Mouse (Mus musculus) heart, embryonic 11.5 days (tissue): ENCODE measurements around the gene Gramd1a. TPM values are rescaled to one million over a fixed set of nuclear protein-coding genes. Genes with fewer than 3 reads are reported as not detected.

Source experiments
- ATAC-seq: fragments of 200-750 bp; cut with Nextera tagmentation; replicated peaks from 2 replicates; pipeline ENCODE4 v1.8.0; 2017; ENCODE audit warnings: moderate library complexity; ENCODE audit not compliant: insufficient number of reproducible peaks, low FRiP score, low TSS enrichment
- H3K27ac ChIP-seq: fragments of 300-500 bp; sonication (generic); 2 replicates; pipeline ENCODE4 v1.5.1; 2014; ENCODE audit warnings: mild to moderate bottlenecking, low read depth, low read length
- H3K27me3 ChIP-seq: fragments of 300-500 bp; sonication (generic); 2 replicates; pipeline ENCODE4 v1.6.1; 2014; ENCODE audit warnings: mild to moderate bottlenecking, low read length, mixed read lengths; ENCODE audit not compliant: control insufficient read depth, insufficient read depth
- H3K36me3 ChIP-seq: fragments of 300-500 bp; sonication (generic); 2 replicates; pipeline ENCODE4 v1.6.1; 2014; ENCODE audit warnings: mild to moderate bottlenecking, low read length, moderate library complexity, mixed read lengths; ENCODE audit not compliant: control insufficient read depth, insufficient read depth
- H3K4me1 ChIP-seq: fragments of 300-500 bp; sonication (generic); 2 replicates; pipeline ENCODE4 v1.6.1; 2014; ENCODE audit warnings: low read length; ENCODE audit not compliant: control insufficient read depth, insufficient read depth
- H3K4me2 ChIP-seq: fragments of 300-500 bp; sonication (generic); 2 replicates; pipeline ENCODE4 v1.6.1; 2014; ENCODE audit warnings: mild to moderate bottlenecking, moderate library complexity
- H3K4me3 ChIP-seq: fragments of 300-500 bp; sonication (generic); 2 replicates; pipeline ENCODE4 v1.5.1; 2014; ENCODE audit warnings: low read depth, low read length
- H3K9ac ChIP-seq: fragments of 300-500 bp; sonication (generic); 2 replicates; pipeline ENCODE4 v1.6.1; 2014; ENCODE audit warnings: mild to moderate bottlenecking, low read depth, low read length, moderate library complexity
- H3K9me3 ChIP-seq: fragments of 300-500 bp; sonication (generic); replicated peaks from 2 replicates; pipeline ENCODE4 v1.6.1; 2016; ENCODE audit warnings: low read length; ENCODE audit not compliant: control insufficient read depth
- WGBS: fragments of 180-500 bp; shearing (Covaris S2); extraction: QIAGEN DNeasy Blood & Tissue Kit; methylation state at CpG from one replicate; pipeline ENCODE4 v1.1.7; 2014; ENCODE audit not compliant: insufficient replicate concordance; 5-methylcytosine and 5-hydroxymethylcytosine counted together
- polyA plus RNA-seq: library from polyadenylated mRNA; unstranded; fragments of >200 nt; fragmentation: Nextera tagmentation; extraction: Ambion mirVana; gene quantifications from 2 replicates; pipeline ENCODE4 v1.2.1, GENCODE M21; 2014

The Gramd1a gene
- polyA plus RNA-seq, 1 experiment from 2014 or later, result 49.0 TPM

- Histone ChIP-seq H3K4me1 (peaks cover 32% of the 10 kb centered on the region), H3K27ac (no peak overlapping the region), H3K4me3 (no peak overlapping the region), H3K4me2 (no peak overlapping the region), H3K9me3 (no peaks in the 10 kb centered on the region), H3K27me3 (no peaks in the 10 kb centered on the region), H3K9ac (no peak overlapping the region), H3K36me3 (no peaks in the 10 kb centered on the region)
- ATAC-seq, result no peak
- WGBS, result 72% methylated on average over 6 of the region's 6 CpGs
These were observed 41.9 kb downstream of the Gramd1a start for GRCm38 (mm10) chr7:31113800-31114199.

DNA sequence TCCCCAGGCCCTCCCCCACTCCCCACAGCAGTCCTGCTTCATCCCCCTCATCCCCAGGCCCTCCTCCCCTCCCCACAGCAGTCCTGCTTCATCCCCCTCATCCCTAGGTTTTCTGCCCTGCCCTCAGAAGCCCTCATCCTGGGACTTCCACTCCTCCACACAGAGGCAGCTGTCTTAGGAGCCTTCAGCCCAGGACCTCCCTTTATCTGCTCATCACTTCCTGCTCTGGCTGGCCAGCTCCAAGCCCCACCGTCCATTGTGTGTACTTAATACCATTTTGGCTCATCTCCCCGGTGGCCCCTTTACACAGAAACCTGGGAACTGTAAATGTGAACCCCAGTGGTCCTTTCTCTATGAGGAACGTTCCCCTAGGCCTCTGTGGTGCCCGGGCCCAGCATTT is 43.7 kb downstream of the Gramd1a start:
- no peaks in the 10 kb centered on the region for H3K36me3 ChIP-seq
- H3K4me2 ChIP-seq, result no peak overlapping the region
- H3K9ac ChIP-seq, result 0 out of 2 replicates have a peak overlapping the region, but pooled peaks have one; percentile 46
- H3K9me3 ChIP-seq, result no peaks in the 10 kb centered on the region
- WGBS, result 39% methylated on average over 4 of the region's 4 CpGs
- H3K27me3 ChIP-seq, result no peaks in the 10 kb centered on the region
- peaks cover 32% of the 10 kb centered on the region for H3K4me1 ChIP-seq
- no peak overlapping the region for H3K4me3 ChIP-seq
- H3K27ac ChIP-seq, result peak overlapping the region; percentile 59
- ATAC-seq, result no peak

DNA sequence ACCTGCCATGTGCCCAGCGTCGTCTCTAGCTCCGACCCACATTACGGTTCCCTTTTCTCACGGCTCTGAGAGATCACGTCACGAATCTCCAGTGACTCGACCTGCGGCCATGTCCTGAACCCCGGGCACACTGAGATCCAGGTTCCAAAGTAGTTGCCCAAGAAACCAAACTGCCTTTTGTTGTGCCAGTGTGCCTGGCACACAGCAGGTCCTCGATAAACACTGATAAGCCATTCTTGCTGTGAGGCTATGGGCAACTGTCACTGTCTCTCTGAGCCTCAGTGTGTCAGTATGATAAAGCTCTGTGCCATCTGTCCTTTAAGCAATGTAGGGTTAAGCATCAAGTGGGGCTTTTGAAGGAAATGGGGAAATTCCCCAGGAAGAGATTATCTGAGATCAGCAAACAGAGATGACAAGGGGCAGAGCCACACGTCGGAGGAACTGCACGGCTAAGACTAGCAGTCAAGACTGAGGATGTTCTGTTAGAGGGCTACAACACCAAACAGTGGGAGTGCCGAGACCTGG is 44.8 kb downstream of the Gramd1a start:
- no peak for ATAC-seq
- Histone ChIP-seq H3K9me3 (no peaks in the 10 kb centered on the region), H3K27ac (no peak overlapping the region), H3K4me2 (no peak overlapping the region), H3K4me1 (peaks cover 25% of the 10 kb centered on the region), H3K27me3 (no peaks in the 10 kb centered on the region), H3K9ac (no peak overlapping the region), H3K4me3 (no peak overlapping the region), H3K36me3 (no peaks in the 10 kb centered on the region)
- WGBS, result 69% methylated on average over 15 of the region's 15 CpGs

GRCm38 (mm10) chr7:31109796-31110195 is 45.9 kb downstream of the Gramd1a start:
- WGBS, result 74% methylated on average over 5 of the region's 5 CpGs
- no peak overlapping the region for H3K4me2 ChIP-seq

GRCm38 (mm10) chr7:31109091-31109490 is 46.6 kb downstream of the Gramd1a start:
- Histone ChIP-seq H3K4me2 (no peak overlapping the region), H3K4me1 (peaks cover 16% of the 10 kb centered on the region), H3K27me3 (no peaks in the 10 kb centered on the region), H3K36me3 (no peaks in the 10 kb centered on the region), H3K27ac (no peak overlapping the region), H3K9me3 (no peaks in the 10 kb centered on the region), H3K9ac (no peak overlapping the region), H3K4me3 (no peak overlapping the region)
- 49% methylated on average over 7 of the region's 7 CpGs for WGBS
- ATAC-seq, result no peak

More at GRCm38 (mm10) chr7:31109796-31110195, 45.9 kb downstream of the Gramd1a start:
- H3K27ac ChIP-seq, result no peak overlapping the region
- no peaks in the 10 kb centered on the region for H3K9me3 ChIP-seq
- no peak for ATAC-seq
- H3K4me1 ChIP-seq, result peaks cover 18% of the 10 kb centered on the region
- H3K27me3 ChIP-seq, result no peaks in the 10 kb centered on the region
- H3K36me3 ChIP-seq, result no peaks in the 10 kb centered on the region
- H3K9ac ChIP-seq, result no peak overlapping the region
- no peak overlapping the region for H3K4me3 ChIP-seq

DNA sequence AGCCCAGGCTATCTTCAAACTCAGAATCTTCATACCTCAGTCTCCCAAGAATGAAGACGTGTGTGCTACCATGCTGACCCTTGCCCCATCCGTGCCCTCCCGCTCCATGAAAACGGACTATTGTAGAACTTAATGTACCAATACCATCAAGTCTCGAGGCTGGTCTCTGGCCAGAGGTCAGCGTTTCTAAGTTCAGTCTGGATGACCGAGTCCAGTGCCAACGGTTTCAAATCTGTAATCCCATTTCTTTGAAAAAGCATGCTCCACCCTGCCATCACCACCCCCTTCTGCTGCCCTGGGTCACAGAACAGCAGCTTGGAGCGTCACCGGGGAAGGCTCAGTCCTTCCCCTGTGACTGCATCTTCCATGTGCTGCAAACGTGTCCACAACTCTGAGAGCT is 47.9 kb downstream of the Gramd1a start:
- Histone ChIP-seq H3K27ac (no peak overlapping the region), H3K27me3 (peaks cover 6% of the 10 kb centered on the region; the same call in 1 of the 2 replicates), H3K4me1 (peaks cover 16% of the 10 kb centered on the region), H3K36me3 (no peaks in the 10 kb centered on the region), H3K4me3 (no peak overlapping the region), H3K9ac (no peak overlapping the region), H3K9me3 (no peaks in the 10 kb centered on the region), H3K4me2 (no peak overlapping the region)
- WGBS, result 86% methylated on average over 11 of the region's 11 CpGs
- no peak for ATAC-seq

- WGBS, result 49% methylated on average over 3 of the region's 3 CpGs
- Histone ChIP-seq H3K27me3 (peaks cover 8% of the 10 kb centered on the region; the same call in 1 of the 2 replicates), H3K4me3 (no peak overlapping the region), H3K9ac (no peak overlapping the region), H3K4me2 (no peak overlapping the region), H3K9me3 (no peaks in the 10 kb centered on the region), H3K36me3 (no peaks in the 10 kb centered on the region), H3K27ac (no peak overlapping the region), H3K4me1 (peaks cover 11% of the 10 kb centered on the region)
- no peak for ATAC-seq
These were observed 49.5 kb downstream of the Gramd1a start for GRCm38 (mm10) chr7:31106166-31106565.

DNA sequence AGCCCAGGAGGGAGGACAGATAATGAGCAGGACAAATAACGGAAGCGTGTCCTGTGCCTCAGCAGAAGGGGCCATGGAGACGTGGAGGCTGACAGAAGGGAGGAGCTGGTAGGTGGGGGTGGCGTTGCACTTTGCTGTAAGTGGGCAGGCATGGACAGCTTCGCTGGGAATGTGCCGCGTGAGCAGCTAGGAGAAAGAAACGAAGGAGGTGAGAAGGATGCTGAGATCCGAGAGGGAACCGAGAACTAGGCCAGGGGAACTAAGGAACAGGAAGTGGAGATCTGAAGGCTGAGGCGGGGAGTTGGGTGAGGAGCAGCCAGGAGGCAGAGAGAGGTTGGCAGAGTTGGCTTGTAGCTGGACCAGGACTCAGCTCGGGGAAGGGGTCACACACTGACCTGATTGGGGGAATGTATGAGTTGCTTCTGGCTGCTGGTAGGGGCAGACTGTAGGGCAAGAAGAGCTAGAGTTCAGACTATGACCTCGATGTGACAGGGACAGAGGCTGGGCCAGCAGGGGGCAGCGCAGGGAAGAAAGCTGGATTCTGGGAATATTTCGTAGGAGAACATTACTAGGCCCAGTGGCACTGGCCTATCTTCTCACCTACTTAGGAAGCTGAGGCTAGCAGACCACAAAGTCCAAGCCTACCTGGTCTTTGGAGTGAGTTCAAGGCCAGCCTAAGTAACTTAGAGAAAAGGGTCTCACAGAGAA is 50.5 kb downstream of the Gramd1a start:
- Histone ChIP-seq H3K4me3 (no peak overlapping the region), H3K9ac (no peak overlapping the region), H3K27ac (0 out of 2 replicates have a peak overlapping the region, but pooled peaks have one; percentile 16), H3K4me2 (peak overlapping the region; percentile 31), H3K9me3 (no peaks in the 10 kb centered on the region), H3K36me3 (no peaks in the 10 kb centered on the region), H3K4me1 (peaks cover 11% of the 10 kb centered on the region), H3K27me3 (peaks cover 8% of the 10 kb centered on the region; the same call in 1 of the 2 replicates)
- ATAC-seq, result no peak
- 41% methylated on average over 15 of the region's 15 CpGs for WGBS

DNA sequence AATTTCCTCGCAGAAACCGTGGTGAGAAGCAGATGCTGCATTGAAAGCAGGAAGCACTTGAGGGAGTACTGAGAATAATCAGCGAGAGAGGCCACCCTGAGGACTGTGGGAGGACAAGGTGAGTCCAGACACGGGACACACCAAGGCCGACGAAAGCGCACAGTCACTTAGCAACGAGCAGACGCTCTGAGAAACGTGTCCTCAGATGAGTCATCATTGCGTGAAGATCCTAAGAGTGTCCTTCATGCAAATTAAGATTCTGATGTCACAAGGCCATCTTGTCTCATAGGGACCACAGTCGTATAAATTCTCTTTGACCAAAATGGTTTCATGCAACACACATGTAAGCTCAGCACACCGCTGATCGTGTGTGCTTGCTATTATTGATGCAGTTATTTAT is 54.9 kb downstream of the Gramd1a start:
- H3K4me1 ChIP-seq, result peaks cover 5% of the 10 kb centered on the region; the same call in 1 of the 2 replicates
- WGBS, result 74% methylated on average over 14 of the region's 14 CpGs
- no peak for ATAC-seq
- H3K4me2 ChIP-seq, result no peak overlapping the region
- no peak overlapping the region for H3K27ac ChIP-seq
- no peak overlapping the region for H3K4me3 ChIP-seq
- no peaks in the 10 kb centered on the region for H3K36me3 ChIP-seq
- no peaks in the 10 kb centered on the region for H3K9me3 ChIP-seq
- no peak overlapping the region for H3K9ac ChIP-seq
- H3K27me3 ChIP-seq, result peaks cover 8% of the 10 kb centered on the region; the same call in 1 of the 2 replicates
